Mouse (Mus musculus): ENCODE measurements around the gene Olfr619. TPM values are rescaled to one million over a fixed set of nuclear protein-coding genes. Genes with fewer than 3 reads are reported as not detected.

Olfr619 gene
- polyA plus RNA-seq (2012; rRNA removed): not detected in 2 replicates

GRCm38 (mm10) chr7:103600275-103600674, at the start of gene Olfr619:
Gene Olfr619 (plus strand): TSS chr7:103600575.
- DNase-seq: no peak
- TF ChIP-seq CTCF (IDR thresholded peaks at IDR 0.05; ENCODE audit: insufficient read depth, low read length) (no peak), POLR2A (IDR thresholded peaks at IDR 0.05; ENCODE audit: borderline replicate concordance, extremely low read depth, low read depth, low read length) (no peak)
- H3K4me1 ChIP-seq (ENCODE audit: control insufficient read depth, insufficient read depth, low read length): no peaks in the 10 kb centered on the region
- H3K4me3 ChIP-seq (replicated peaks; ENCODE audit: extremely low read depth, low read depth, low read length): no peak within 1 kb of the TSS

- no peak within 1 kb of the TSS for H3K4me3 ChIP-seq (replicated peaks; ENCODE audit: extremely low read depth, low read depth, low read length)
- WGBS: 82% methylated on average over 2 of the region's 2 CpGs
- DNase-seq: no peak
- no peaks in the 10 kb centered on the region for H3K4me1 ChIP-seq (ENCODE audit: control insufficient read depth, insufficient read depth, low read length)
- no peak for TF ChIP-seq CTCF (IDR thresholded peaks at IDR 0.05; ENCODE audit: insufficient read depth, low read length)
- TF ChIP-seq POLR2A (IDR thresholded peaks at IDR 0.05; ENCODE audit: borderline replicate concordance, extremely low read depth, low read depth, low read length): no peak
These were observed 44.6 kb upstream of the Olfr619 start, which contains the start of gene Olfr615 for GRCm38 (mm10) chr7:103555779-103556178. Gene Olfr615 (plus strand): TSS chr7:103556079.

- DNase-seq: no peak
- no peaks in the 10 kb centered on the region for H3K4me1 ChIP-seq (ENCODE audit: control insufficient read depth, insufficient read depth, low read length)
- no peak within 1 kb of the TSS for H3K4me3 ChIP-seq (replicated peaks; ENCODE audit: extremely low read depth, low read depth, low read length)
- WGBS: 72% methylated on average over 3 of the region's 3 CpGs
- no peak for TF ChIP-seq POLR2A (IDR thresholded peaks at IDR 0.05; ENCODE audit: borderline replicate concordance, extremely low read depth, low read depth, low read length)
- TF ChIP-seq CTCF (IDR thresholded peaks at IDR 0.05; ENCODE audit: insufficient read depth, low read length): no peak
These were observed 31.3 kb upstream of the Olfr619 start, which contains the start of gene Olfr616 for GRCm38 (mm10) chr7:103569043-103569442. Gene Olfr616 (minus strand): TSS chr7:103569143.

DNA sequence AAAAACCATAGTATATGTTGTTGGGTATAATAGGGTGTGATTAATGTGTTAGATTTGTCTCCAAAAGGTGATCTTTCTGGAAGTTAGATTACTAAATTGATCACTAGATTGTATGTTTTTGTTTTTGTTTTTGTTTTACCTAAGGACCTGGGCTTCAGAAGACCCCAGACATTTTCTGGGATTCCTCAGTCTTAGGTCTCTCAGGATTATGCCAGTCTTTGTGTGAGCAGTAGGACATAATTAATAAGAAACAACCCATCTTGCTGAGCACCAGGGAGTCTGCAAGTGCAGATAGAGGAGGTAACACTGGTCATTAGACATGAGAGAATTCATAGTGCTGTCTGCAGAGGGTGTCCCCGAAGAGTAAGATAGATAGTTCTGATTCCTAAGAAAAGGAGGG, 27.6 kb upstream of the Olfr619 start, which contains the start of gene Olfr617:
TSS of gene Olfr617 (plus strand) at position 301 of the 400 bp plus-strand sequence.
- no peak for DNase-seq
- Histone ChIP-seq H3K4me1 (ENCODE audit: control insufficient read depth, insufficient read depth, low read length) (no peaks in the 10 kb centered on the region), H3K4me3 (replicated peaks; ENCODE audit: extremely low read depth, low read depth, low read length) (no peak within 1 kb of the TSS)
- TF ChIP-seq POLR2A (IDR thresholded peaks at IDR 0.05; ENCODE audit: borderline replicate concordance, extremely low read depth, low read depth, low read length) (no peak), CTCF (IDR thresholded peaks at IDR 0.05; ENCODE audit: insufficient read depth, low read length) (no peak)
- 69% methylated on average over 1 of the region's 1 CpGs for WGBS

- WGBS: 50% methylated on average over 2 of the region's 2 CpGs
- DNase-seq: no peak
- TF ChIP-seq POLR2A (IDR thresholded peaks at IDR 0.05; ENCODE audit: borderline replicate concordance, extremely low read depth, low read depth, low read length): no peak
- no peak for TF ChIP-seq CTCF (IDR thresholded peaks at IDR 0.05; ENCODE audit: insufficient read depth, low read length)
- H3K4me3 ChIP-seq (replicated peaks; ENCODE audit: extremely low read depth, low read depth, low read length): no peak within 1 kb of the TSS
- H3K4me1 ChIP-seq (ENCODE audit: control insufficient read depth, insufficient read depth, low read length): no peaks in the 10 kb centered on the region
These were observed 10.6 kb upstream of the Olfr619 start, which contains the start of gene Olfr618 for GRCm38 (mm10) chr7:103589803-103590202. Gene Olfr618 (plus strand): TSS chr7:103590103.

GRCm38 (mm10) chr7:103607425-103607824, 7.0 kb downstream of the Olfr619 start:
- Histone ChIP-seq H3K4me3 (replicated peaks; ENCODE audit: extremely low read depth, low read depth, low read length) (no peak overlapping the region), H3K4me1 (ENCODE audit: control insufficient read depth, insufficient read depth, low read length) (no peaks in the 10 kb centered on the region)
- TF ChIP-seq POLR2A (IDR thresholded peaks at IDR 0.05; ENCODE audit: borderline replicate concordance, extremely low read depth, low read depth, low read length) (no peak), CTCF (IDR thresholded peaks at IDR 0.05; ENCODE audit: insufficient read depth, low read length) (no peak)
- DNase-seq: no peak
- 67% methylated on average over 2 of the region's 2 CpGs for WGBS

DNA sequence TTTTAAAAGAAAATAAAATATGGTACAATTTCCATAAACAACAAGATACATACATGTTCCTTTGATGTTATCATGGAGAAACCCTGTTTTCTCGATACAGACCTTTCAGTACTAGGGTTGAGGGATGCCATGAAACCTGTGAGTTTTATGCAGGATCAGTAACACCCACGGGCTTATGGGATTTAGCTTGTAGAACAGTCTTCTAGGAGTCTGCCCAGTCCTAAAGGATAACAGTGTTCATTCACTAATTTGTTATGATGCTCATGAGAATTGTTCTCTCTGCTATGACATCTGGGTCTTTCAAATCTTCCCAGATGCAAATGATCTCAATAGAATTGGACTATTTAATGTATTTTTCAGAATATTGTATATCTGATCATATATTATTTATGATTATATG, 12.1 kb downstream of the Olfr619 start, which contains the start of gene Olfr620:
TSS of gene Olfr620 (minus strand) at position 101 of the 400 bp plus-strand sequence.
- H3K4me3 ChIP-seq (replicated peaks; ENCODE audit: extremely low read depth, low read depth, low read length): no peak within 1 kb of the TSS
- TF ChIP-seq POLR2A (IDR thresholded peaks at IDR 0.05; ENCODE audit: borderline replicate concordance, extremely low read depth, low read depth, low read length) (no peak), CTCF (IDR thresholded peaks at IDR 0.05; ENCODE audit: insufficient read depth, low read length) (no peak)
- 52% methylated on average over 2 of the region's 2 CpGs for WGBS
- H3K4me1 ChIP-seq (ENCODE audit: control insufficient read depth, insufficient read depth, low read length): no peaks in the 10 kb centered on the region
- DNase-seq: no peak

GRCm38 (mm10) chr7:103636795-103637194, 36.4 kb downstream of the Olfr619 start:
- Histone ChIP-seq H3K4me1 (ENCODE audit: control insufficient read depth, insufficient read depth, low read length) (no peaks in the 10 kb centered on the region), H3K4me3 (replicated peaks; ENCODE audit: extremely low read depth, low read depth, low read length) (no peak overlapping the region)
- TF ChIP-seq POLR2A (IDR thresholded peaks at IDR 0.05; ENCODE audit: borderline replicate concordance, extremely low read depth, low read depth, low read length): no peak
- TF ChIP-seq CTCF (IDR thresholded peaks at IDR 0.05; ENCODE audit: insufficient read depth, low read length): no peak
- DNase-seq: no peak

- WGBS: 57% methylated on average over 1 of the region's 1 CpGs
- no peaks in the 10 kb centered on the region for H3K4me1 ChIP-seq (ENCODE audit: control insufficient read depth, insufficient read depth, low read length)
- no peak for DNase-seq
- no peak for TF ChIP-seq POLR2A (IDR thresholded peaks at IDR 0.05; ENCODE audit: borderline replicate concordance, extremely low read depth, low read depth, low read length)
- TF ChIP-seq CTCF (IDR thresholded peaks at IDR 0.05; ENCODE audit: insufficient read depth, low read length): no peak
- no peak within 1 kb of the TSS for H3K4me3 ChIP-seq (replicated peaks; ENCODE audit: extremely low read depth, low read depth, low read length)
These were observed 42.2 kb downstream of the Olfr619 start, which contains the start of gene Olfr622 for GRCm38 (mm10) chr7:103642602-103643001. Gene Olfr622 (minus strand): TSS chr7:103642702.

- Histone ChIP-seq H3K4me1 (ENCODE audit: control insufficient read depth, insufficient read depth, low read length) (no peaks in the 10 kb centered on the region), H3K4me3 (replicated peaks; ENCODE audit: extremely low read depth, low read depth, low read length) (no peak overlapping the region)
- 81% methylated on average over 4 of the region's 4 CpGs for WGBS
- TF ChIP-seq CTCF (IDR thresholded peaks at IDR 0.05; ENCODE audit: insufficient read depth, low read length) (no peak), POLR2A (IDR thresholded peaks at IDR 0.05; ENCODE audit: borderline replicate concordance, extremely low read depth, low read depth, low read length) (no peak)
- no peak for DNase-seq
These were observed 43.7 kb downstream of the Olfr619 start for GRCm38 (mm10) chr7:103644070-103644469.

Other genes with a start within 250 kb of the Olfr619 start
- not detected in 2 replicates for gene Olfr601, start 237.9 kb upstream of the Olfr619 start, polyA plus RNA-seq (2012; rRNA removed)
- not detected in 2 replicates for gene Olfr603, start 214.4 kb upstream of the Olfr619 start, polyA plus RNA-seq (2012; rRNA removed)
- gene Usp17lc, start 185.5 kb upstream of the Olfr619 start, polyA plus RNA-seq (2012; rRNA removed): not detected in 2 replicates
- gene Olfr605, start 155.1 kb upstream of the Olfr619 start, polyA plus RNA-seq (2012; rRNA removed): not detected in 2 replicates
- gene Olfr606, start 151.5 kb upstream of the Olfr619 start, polyA plus RNA-seq (2012; rRNA removed): not detected in 2 replicates
- not detected in 2 replicates for gene Olfr607, start 136.4 kb upstream of the Olfr619 start, polyA plus RNA-seq (2012; rRNA removed)
- not detected in 2 replicates for gene Olfr608, start 130.7 kb upstream of the Olfr619 start, polyA plus RNA-seq (2012; rRNA removed)
- not detected in 2 replicates for gene Olfr609, start 102.5 kb upstream of the Olfr619 start, polyA plus RNA-seq (2012; rRNA removed)
- not detected in 2 replicates for gene Olfr610, start 88.5 kb upstream of the Olfr619 start, polyA plus RNA-seq (2012; rRNA removed)
- not detected in 2 replicates for gene Olfr611, start 79.7 kb upstream of the Olfr619 start, polyA plus RNA-seq (2012; rRNA removed)
- not detected in 2 replicates for gene Olfr612, start 57.9 kb upstream of the Olfr619 start, polyA plus RNA-seq (2012; rRNA removed)
- gene Olfr613, start 52.5 kb upstream of the Olfr619 start, polyA plus RNA-seq (2012; rRNA removed): not detected in 2 replicates
- not detected in 2 replicates for gene Olfr615, start 44.5 kb upstream of the Olfr619 start, polyA plus RNA-seq (2012; rRNA removed)
- gene Olfr616, start 31.4 kb upstream of the Olfr619 start, polyA plus RNA-seq (2012; rRNA removed): not detected in 2 replicates
- not detected in 2 replicates for gene Olfr617, start 27.5 kb upstream of the Olfr619 start, polyA plus RNA-seq (2012; rRNA removed)
- not detected in 2 replicates for gene Olfr618, start 10.5 kb upstream of the Olfr619 start, polyA plus RNA-seq (2012; rRNA removed)
- not detected in 2 replicates for gene Olfr620, start 12.0 kb downstream of the Olfr619 start, polyA plus RNA-seq (2012; rRNA removed)
- not detected in 2 replicates for gene Olfr622, start 42.1 kb downstream of the Olfr619 start, polyA plus RNA-seq (2012; rRNA removed)
- gene Olfr623, start 63.1 kb downstream of the Olfr619 start, polyA plus RNA-seq (2012; rRNA removed): not detected in 2 replicates
- not detected in 2 replicates for gene Olfr624, start 70.6 kb downstream of the Olfr619 start, polyA plus RNA-seq (2012; rRNA removed)
- not detected in 2 replicates for gene Olfr625-ps1, start 82.1 kb downstream of the Olfr619 start, polyA plus RNA-seq (2012; rRNA removed)
- gene Olfr243, start 114.1 kb downstream of the Olfr619 start, polyA plus RNA-seq (2012; rRNA removed): not detected in 2 replicates
- not detected in 2 replicates for gene Olfr628, start 129.8 kb downstream of the Olfr619 start, polyA plus RNA-seq (2012; rRNA removed)
- gene Olfr629, start 144.4 kb downstream of the Olfr619 start, polyA plus RNA-seq (2012; rRNA removed): not detected in 2 replicates
- gene Olfr630, start 156.8 kb downstream of the Olfr619 start, polyA plus RNA-seq (2012; rRNA removed): not detected in 2 replicates
- not detected in 2 replicates for gene Olfr69, start 171.0 kb downstream of the Olfr619 start, polyA plus RNA-seq (2012; rRNA removed)
- not detected in 2 replicates for gene Olfr68, start 179.1 kb downstream of the Olfr619 start, polyA plus RNA-seq (2012; rRNA removed)
- gene Olfr67, start 191.2 kb downstream of the Olfr619 start, polyA plus RNA-seq (2012; rRNA removed): not detected in 2 replicates
- gene Hbb-bt, start 213.4 kb downstream of the Olfr619 start, polyA plus RNA-seq (2012; rRNA removed): 1,037 and 2,074 TPM in 2 replicates
- 9,354 and 20,945 TPM in 2 replicates for gene Hbb-bs, start 227.5 kb downstream of the Olfr619 start, polyA plus RNA-seq (2012; rRNA removed)
- not detected in 2 replicates for gene Hbb-bh2, start 239.9 kb downstream of the Olfr619 start, polyA plus RNA-seq (2012; rRNA removed)
- gene Hbb-bh1, start 242.6 kb downstream of the Olfr619 start, polyA plus RNA-seq (2012; rRNA removed): not detected in 2 replicates

All from lung, adult 2 months (tissue).